Mouse (Mus musculus) cerebellum, adult 9-10 months (tissue): ENCODE measurements around the gene Chrnb2.
A peak's percentile ranks its signal among the peaks of the same experiment; 100 is the strongest.
"Not testable (repeated sequence)": the region's sequence is repeated elsewhere in the genome, so short reads cannot be mapped to it uniquely, and the experiment has no call there.

ENCODE experiments used
- DNase-seq: peaks from one replicate; pipeline ENCODE4 v3.0.0; 2022

Gene Chrnb2

DNA sequence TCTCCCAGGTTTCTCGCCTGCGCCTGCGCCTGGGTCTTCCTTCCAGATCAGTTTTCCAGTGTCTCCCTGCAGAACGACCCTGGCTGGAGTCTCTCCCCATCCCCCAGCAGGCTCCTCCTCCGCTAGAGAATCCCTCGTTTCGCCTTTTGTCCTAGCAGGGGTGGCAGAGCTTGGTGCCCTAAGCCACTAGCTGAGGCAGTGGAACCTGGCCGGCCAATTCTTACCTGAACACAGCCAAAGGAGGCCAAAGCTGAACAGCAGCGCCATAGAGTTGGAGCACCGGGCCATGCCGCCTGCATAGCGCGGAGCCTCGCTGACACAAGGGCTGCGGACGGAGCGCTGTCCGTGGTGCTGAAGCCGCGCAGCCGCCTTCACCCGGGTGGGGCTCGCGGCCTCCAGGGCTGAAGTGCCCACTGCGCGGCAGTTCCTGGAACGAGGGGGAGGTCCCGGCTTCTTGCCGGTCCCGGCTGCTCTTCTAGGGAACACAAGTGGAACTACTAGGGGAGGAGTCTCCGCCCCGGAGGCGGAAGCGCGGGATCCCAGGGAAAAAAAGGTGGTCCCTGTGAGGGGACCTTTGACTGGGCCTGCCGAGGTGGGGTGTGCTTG lies at the start of gene Chrnb2:
Chrnb2 (minus strand) TSS at position 514 of the 606 bp plus-strand sequence.
- peak; percentile 64 for DNase-seq

DNA sequence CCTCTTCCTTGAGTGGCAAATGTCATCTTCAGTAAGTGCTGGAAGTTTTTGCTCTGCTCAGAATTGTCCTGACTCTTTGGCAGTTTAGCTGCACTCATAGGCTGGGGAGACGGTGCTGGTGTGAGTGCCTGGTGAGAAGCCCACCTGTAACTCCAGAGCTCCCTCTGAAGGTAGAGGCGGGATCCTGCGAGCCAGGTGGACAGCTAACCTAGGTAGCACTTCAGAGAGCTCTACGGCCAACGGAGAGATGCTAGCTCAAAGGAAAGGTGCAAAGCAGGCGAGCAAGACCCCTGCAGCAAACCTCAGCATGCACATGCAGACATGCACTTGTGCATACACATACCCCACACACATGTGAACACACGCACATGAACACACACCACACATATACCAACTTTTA lies 49.6 kb upstream of the Chrnb2 start:
- no peak for DNase-seq

DNA sequence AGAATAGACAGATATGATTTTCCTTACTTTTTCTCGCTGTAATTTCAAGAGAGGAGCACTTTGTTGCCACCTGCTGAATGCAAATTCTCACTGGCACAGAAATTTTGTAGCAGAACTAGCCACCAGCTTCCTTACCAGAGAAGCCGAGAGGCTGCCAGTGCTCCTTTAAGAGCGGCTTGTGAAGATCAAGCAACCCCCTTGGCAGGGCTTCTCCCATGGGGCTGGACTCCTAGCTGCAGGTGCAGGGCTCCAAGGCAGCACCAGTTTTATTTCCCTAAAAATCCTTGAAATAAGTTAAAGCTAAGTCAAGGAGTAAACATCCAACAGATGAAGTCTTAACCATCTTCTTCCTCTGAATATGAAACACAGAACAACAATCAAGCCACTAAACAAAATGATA lies 47.7 kb upstream of the Chrnb2 start:
- DNase-seq, result no peak

DNA sequence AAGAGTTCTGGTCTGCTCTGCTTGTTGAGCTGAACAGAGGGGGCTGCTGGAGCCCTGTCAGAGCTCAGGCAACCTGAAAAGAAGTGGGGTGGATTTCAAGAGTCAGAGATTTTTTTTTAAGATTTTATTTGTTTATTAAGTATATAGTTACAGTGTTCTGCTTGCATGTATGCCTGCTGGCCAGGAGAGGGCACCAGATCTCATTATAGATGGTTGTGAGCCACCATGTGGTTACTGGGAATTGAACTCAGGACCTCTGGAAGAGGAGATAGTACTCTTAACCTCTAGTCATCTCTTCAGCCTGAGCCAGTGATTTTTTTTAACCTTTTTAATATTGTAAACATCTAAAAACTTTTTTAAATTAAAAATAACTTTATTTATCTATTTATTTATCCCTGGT lies 46.4 kb upstream of the Chrnb2 start:
- no peak for DNase-seq

DNA sequence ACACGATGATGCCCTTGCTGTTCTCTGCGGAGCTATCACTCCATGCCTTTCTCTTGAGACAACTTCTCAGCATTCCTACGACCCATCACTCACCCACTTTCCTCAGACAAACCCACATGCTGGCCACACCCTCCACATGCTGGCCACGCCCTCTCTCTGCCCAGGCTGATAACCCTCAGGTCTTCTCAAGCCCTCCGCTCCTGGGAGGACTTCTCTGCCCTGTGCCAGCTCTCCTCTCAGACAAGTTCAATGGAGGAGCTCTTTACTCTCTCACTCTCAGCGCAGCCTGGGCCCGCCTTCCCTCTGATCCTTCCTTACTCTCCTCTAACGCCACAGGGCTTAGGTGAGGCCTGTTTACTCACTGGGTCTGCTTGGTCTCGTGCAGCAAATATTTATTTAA lies 44.2 kb upstream of the Chrnb2 start:
- DNase-seq, result no peak

DNA sequence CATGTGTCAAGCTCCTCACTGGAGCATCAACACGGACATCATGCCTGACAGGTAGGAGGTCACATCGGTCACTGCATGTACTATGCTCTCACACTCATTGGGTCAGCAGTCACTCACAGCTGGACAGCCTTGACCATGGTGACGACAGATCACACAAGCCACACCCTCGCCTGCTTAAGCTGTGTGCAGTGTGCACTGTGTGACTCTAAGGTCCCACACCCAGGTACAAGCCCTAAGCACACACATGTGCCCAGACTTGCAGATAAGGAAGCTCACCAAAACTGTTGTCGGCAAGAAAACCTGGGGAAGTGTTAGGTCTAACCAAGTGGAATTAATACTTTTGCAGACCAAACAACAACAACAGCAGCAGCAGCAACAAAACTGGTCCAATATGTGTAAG lies 43.4 kb upstream of the Chrnb2 start:
- DNase-seq, result no peak

DNA sequence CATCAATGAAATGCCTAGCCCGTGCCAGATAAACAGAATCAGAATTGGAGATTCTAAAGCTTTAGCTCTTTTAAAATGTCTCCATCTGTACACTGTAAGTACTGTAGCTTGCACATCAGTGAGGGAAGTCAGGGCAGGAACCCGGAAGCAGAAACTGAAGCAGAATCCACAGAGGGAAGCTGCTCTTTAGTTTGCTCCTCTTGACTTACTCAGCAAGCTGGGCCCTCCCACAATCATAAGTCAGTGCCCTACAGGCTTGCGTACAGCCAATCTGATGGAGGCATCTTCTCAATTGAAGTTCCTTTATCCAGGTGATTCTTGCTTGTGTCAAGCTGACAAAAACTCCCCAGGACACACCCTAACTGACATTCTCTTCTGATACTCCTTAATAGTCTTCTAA lies 42.7 kb upstream of the Chrnb2 start:
- DNase-seq, result no peak

DNA sequence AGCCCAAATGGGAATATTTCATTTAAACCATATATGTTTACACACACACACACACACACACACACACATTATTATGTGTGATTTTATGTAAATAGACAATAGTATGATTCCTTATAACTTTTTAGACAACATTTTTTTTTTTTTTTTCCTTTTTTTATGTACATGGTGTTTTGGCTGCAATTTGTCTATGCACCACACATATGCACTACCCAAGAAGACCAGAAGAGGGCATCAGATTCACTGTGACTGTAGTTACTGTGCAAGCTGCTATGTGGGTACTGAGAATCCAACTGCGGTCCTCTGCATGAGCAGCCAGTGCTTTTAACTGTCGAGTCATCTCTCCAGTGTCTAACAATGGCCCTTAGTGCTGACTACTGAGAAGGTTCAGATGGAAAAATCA lies 42.3 kb upstream of the Chrnb2 start:
- DNase-seq, result no peak

DNA sequence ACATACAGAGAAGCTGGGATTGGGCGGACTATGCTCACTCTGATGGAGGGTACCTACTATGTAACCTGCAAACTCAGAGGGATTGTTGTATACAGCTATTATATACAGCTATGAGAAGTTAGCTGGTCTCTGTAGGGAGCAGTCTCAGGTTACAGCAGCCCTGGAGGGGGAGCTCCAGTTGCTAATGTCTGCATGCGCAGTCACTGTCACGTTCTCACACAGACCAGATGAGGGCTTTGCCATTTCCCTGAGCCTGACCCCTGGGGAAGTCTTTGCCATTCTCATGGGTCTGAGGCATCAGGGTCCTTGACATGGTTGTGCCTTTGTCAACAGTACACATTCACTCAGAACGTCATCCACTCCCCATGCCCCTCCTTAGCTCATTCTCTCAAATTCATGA lies 40.7 kb upstream of the Chrnb2 start:
- no peak for DNase-seq

DNA sequence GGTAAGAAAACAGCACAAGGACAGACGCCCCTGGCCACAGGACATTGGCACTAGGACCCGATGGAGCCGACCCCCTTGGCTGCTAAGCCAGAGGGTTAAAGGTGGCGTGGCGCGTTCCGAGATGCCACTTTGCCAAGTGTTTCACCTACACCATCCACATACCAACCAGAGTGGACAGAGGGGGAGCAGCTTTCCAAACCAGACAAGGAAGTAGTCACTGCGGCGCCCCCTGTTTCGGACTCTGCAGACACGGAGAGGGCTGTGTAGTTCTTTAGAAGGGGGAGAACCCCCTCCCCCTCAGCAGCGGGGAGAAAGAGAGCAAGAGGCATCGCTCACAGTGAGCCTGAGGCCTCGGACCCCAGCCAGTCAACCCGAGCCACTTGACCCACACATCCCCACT lies 38.4 kb upstream of the Chrnb2 start:
- no peak for DNase-seq

DNA sequence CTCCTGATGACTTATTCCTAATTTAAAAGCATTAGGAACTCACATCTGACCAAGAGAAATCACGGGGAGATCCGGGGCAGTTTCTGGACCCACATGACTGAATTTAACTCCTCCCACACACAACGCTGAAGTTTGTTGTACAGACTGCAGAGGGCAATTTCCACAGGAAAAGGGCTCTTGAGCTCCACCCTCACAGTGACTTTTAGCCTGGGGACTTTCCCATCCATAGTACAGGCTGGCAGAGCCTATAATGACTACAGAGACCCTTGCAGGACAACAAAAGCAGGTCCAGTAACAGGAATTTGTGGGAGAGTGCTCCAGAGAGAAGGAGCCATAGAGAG lies 37.0 kb upstream of the Chrnb2 start:
- no peak for DNase-seq

DNA sequence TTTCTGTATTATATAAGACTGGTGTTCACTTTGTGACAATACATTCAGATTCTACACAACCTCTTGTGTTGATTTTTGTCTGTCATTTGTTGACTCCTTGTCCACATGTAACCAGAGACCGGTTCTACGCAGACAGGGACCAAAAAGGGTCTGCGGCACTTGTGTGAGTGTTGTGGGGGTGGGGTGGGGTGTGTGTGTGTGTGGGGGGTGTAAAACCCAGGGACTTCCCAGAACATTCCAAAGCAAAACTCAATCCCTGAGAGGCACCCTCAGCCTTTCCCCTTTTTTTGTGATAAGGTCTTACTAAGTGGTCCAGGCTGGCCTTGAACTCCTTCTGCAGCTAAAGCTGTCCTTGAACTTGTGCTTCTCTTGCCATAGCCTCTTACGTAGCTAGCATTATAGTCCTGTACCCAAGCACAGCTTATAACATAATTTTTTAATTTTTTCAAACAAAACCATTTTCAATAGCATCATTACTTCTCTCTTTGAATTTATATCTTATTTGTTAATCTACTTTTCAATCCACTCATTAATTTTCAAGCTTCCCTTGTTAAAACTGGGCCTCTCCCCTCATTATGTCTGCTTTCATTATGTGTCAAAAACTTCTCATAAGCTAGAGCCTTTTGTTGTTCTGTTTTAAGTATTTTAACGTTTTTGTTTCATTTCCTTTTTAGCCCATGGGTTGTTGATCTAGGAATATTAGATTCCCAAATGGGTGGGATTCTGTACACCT lies 36.5 kb upstream of the Chrnb2 start:
- DNase-seq, result no peak

DNA sequence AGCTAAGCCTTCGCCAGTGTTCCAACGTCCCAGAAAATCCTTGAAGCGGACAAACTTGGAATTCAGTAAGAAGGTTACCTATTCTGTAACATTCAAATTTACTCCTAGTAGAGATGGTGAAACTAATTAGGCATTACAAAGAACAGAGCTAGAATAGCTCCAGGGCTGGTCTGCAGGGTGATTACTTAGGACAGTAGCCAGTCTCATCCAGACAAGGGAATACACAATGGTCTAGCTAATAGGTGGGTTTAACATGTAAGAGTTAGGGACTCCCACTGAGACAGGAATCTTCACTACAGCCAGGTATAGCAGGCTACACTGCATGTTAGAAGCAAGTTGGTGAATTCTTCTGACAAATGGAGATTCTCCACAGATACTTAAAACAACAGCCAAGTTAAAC lies 35.6 kb upstream of the Chrnb2 start:
- DNase-seq, result not testable (repeated sequence)

DNA sequence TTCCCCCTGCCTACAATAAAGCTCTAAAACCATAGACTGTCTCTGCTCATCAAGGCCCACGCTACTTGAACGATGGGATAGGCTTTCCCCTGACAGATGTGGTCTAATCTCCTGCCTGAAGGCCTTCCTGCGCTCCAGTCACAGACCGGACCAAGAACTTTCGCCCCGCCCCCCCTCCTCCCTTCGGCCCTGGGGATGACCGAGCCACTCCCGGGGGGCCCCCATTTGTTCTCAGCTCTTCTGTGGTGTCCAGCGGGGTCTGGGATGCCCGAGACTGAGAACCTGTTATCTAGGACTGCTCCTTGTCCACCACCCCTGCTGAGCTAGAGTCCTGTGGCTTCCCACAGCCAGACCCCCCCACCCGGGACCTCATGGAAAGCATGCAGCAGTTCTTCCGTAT lies 35.0 kb upstream of the Chrnb2 start:
- no peak for DNase-seq

DNA sequence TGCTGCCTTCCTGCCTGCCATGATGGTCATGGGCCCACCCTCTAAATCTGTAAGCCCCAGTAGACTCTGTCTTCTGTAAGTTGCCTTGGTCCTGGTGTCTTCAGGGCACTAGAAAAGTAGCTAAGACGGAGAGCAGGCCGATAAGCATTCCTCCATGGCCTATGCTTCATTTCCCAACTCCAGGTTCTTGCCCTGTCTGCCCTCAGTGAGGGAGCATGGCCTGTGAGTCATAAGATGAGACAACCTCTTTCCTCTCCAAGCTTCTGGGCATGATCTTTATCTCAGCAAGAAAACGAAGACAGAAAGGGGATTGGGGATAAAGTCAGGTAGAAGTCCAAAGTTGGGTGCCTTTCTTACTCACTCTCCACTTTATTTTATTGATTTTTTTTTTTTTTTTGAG lies 34.1 kb upstream of the Chrnb2 start:
- no peak for DNase-seq

DNA sequence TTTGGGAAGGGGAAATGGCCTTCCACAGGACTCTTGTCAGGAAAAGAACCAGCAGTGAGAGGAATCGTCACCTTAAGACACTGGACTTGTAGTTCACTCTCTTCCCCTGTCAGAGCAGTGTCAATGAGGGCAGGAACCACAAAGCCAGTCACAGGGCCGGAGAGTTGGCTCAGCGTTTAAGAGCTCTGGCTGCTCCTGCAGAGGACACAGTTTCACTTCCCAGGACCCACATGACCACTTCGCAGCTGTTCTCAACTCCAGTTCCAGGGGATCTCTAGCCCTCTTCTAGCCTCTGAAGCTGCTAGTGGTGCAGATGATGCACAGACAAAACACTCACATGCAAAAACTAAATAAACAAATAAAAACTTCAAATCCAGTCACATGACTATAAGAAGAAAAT lies 31.9 kb upstream of the Chrnb2 start:
- DNase-seq, result no peak

DNA sequence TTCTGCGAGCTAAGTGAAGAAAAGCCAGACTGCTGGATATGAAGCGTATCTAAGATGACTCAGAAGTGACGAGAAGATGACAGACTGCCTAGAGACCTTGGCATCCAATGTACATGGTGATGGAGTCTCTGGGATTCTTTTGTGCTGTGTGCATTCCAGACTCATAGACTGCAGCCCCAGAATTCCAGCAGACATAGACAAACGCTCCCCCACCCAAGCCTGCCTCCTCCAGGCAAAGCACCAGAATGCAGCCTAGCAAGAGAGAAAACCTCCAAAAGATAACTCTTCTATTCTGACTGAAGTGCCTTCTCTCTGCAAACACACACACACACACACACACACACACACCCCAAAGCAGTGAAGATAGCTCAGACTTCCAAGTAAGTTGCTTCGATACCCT lies 31.3 kb upstream of the Chrnb2 start:
- no peak for DNase-seq

DNA sequence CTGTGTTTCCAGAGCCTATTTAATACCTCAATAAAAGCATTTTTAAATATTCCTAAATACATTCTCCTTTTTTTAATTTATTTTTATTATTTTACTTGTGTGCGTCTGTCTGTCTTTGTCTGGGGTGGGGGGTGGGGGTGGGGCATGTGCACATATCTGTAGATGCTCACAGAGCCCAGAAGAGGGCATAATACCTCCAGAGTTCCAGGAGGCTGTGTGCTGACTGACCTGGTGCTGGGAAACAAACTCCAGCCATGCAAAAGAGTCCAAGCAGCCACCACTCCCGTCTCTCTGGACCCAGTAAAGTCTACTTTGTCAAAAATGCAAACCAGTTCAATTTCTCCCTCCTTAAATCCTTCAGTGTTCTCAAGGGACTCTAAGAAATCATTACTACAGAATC lies 30.2 kb upstream of the Chrnb2 start:
- DNase-seq, result no peak

DNA sequence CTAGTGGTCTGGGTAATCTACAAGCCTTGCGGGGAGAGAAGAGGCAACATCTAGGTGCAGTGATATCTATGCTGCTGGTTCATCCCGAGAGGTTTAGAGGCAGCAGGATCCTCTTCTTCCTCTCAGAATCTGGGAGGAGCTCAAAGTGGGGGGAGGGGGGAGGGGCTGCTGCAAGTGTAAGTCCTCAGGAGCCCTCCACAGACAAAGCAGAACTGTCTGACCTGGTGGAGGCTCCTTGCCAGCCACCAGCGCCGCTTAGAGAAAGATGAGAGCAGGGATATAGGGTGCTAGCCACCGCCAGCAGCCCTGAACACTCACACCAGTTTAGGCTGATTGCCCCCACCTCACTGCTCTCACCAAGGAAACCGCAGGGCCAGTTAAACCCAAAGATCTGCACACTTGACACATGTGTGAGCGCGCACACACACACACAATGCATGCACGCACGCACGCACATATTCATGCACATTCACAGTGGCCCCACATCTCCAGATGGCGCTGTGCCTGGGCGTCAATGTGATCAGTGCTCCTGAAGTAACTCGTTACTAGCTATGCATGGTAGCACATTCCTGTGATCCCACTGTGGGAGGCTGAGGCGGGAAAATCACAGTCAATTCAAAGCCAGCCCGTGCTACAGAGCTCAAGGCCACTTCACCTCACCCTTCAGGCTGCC lies 24.4 kb upstream of the Chrnb2 start:
- DNase-seq, result no peak

DNA sequence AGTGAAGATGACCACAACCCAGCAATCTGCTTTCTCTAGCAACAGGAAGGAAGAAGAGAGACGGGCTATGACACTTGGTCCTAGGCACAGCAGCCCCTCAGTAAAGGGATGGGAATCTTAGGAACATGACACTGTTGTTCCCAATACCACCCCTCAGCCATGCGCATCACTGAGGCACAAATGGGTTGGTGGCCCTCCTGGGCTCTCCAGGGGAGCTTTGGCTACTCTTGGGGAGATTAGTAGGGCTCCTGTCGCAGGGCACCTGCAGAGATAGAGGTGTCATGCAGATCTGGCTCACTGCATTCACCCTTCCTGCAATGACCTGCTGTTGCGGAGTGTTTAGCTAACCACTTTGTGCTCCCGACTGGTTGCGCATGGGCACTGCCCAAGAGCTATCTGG lies 21.8 kb upstream of the Chrnb2 start:
- no peak for DNase-seq

DNA sequence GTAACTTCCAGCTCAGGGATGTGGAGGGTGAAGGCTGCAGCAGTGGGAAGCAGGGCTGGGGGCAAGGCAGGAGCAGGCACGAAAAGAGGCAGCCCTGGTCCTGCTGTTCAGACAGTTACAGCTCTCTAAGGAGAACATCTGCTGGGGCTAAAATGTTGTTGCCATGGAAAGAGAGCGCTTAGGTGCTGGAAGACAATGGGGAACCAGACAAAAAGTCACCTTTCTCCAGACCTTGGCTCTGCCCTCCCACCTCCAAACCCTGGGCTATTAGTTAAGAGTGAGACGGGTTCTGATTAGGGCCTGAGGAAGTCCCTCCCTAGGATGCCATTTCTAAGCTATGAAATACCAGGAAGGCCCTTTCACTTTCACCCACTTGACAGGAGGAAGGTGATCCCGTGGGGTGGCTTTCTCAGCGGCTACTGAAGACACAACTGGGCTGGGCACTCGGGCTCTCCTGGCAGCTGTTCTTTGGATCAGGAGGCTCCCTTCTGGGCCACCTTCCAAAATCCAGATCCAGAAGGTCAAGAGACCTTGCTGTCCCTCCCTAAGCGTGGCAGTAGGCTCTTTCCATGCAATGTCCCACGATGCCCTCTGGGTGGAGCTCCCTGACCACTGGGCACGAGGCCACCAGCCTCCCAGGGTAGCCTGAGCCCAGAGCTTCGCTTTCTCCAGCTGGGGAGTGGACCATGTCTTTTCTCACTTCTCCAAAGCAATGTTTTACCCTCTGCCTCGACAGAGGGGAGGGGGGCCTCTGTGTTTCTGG lies 20.7 kb upstream of the Chrnb2 start:
- DNase-seq, result peak; percentile 75

DNA sequence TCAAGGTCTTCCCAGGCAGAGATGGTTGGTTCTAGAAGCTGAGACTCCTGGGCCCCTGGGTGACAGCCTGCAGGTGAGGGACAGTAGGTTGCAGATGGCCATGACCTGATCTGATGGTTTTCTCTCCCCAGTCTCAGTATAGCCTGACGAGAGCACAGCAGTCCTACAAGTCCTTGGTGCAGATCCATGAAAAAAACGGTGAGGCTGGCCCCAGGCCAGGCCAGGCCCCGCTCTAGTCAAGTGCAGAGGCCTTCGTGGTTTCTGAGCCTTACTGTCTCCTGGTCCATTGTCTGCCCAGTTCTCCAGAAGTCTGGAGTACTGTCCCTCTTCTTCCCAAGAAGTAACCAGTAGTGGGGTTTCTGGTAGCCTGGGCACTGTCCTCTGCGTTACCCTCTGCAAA lies 17.2 kb upstream of the Chrnb2 start:
- DNase-seq, result no peak

DNA sequence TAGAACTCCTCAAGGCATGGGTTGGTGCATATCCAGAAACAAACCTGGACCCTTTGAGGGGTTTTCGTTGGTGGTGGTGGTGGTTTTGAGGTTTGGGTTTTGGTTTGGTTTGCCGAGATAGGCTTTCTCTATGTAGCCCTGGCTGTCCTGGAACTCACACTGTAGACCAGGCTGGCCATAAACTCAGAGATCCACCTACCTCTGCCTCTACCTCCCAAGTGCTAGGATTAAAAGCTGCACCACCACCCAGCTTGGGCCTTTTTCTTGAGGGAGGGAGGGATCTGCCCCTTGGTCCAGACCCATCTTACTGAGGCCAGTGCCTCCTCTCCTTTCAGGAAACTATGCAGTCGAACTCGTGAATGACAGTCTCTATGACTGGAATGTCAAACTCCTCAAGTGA lies 15.7 kb upstream of the Chrnb2 start:
- no peak for DNase-seq

DNA sequence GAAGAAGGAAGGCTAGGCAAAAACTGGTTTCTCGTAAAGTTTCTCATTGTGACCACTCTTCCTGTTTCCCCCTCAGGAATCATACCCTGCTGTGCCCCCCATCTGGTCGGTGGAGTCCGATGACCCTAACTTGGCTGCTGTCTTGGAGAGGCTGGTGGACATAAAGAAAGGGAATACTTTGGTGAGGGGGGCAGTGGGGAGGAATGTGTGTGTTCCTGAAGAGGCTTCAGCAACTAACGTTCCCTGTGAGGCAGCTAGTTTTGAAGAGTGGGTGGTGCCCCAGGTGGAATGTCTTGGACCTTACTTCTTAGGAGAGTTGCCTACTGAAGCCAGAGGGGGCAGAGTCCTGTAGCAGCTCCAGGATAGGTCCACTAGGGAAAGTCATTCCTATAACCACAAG lies 11.6 kb upstream of the Chrnb2 start:
- no peak for DNase-seq
